Mouse (Mus musculus) ovary, adult 18-20 months (tissue): Measurements from ENCODE around the gene Tspan12.
"Not testable (repeated sequence)": the region's sequence is repeated elsewhere in the genome, so short reads cannot be mapped to it uniquely, and the experiment has no call there.

ENCODE experiments used
- DNase-seq: peaks from one replicate; pipeline ENCODE4 v3.0.0; 2022; ENCODE audit warnings: low spot score, mixed read lengths

Tspan12 gene

GRCm38 (mm10) chr6:21828437-21828836 is 23.9 kb downstream of the Tspan12 start:
- no peak for DNase-seq

- DNase-seq: no peak
Observed at GRCm38 (mm10) chr6:21828001-21828400, 24.3 kb downstream of the Tspan12 start.

- no peak for DNase-seq
Observed at GRCm38 (mm10) chr6:21823694-21824093, 28.6 kb downstream of the Tspan12 start.

DNA sequence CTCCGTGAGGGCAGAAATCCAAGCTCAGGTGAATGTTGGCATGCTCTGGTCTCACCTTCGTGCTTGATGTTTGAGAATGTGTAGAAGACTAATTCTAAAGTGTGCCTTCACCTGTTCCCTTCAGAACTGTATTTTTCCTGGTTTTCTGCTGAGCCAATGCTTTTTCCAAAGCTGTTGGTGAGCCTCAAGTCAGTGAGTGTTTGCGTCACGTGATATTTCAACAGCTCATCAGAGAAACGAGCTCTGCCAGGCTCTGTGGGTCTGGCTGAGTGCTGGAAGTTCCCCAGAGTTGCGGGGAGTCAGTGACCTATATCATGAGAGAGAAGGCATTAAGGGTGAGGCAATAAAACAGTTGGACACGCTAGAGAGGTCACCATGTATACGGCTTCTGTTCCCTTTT is 29.0 kb downstream of the Tspan12 start:
- no peak for DNase-seq

GRCm38 (mm10) chr6:21822721-21823134 is 29.6 kb downstream of the Tspan12 start:
- DNase-seq: no peak

DNA sequence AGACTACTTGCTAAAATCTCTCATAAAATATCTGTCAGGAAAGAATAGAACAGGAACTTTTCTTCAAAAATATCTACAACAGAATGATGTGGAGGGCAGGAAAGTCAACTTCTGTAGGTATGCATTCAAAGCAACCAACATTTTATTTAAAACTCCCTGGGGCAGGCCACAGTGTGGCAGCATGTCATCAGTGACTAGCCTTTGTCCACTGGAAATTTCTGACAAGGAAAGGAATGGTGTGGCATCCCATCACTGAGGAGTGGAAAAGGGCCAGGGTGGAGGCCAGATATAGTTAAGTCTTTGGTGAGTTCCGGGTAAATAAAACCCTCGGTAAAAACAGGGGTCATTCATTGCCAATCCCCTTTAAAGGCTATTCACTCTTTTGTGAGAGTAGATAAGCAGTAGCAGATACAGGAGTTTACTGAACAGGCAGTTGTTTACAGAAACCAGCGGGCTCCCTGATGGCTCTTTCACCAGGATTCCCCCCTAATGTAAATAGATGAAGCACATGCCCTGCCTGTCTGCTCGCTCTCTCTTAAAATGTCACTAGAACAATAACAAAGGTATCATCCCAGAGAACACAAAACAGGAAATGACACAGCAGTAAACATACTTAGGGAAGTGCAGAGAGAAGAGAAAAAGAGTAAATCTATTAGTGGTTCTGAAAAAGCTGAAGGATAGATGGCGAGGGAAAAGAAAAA is 34.1 kb downstream of the Tspan12 start:
- DNase-seq: no peak

DNA sequence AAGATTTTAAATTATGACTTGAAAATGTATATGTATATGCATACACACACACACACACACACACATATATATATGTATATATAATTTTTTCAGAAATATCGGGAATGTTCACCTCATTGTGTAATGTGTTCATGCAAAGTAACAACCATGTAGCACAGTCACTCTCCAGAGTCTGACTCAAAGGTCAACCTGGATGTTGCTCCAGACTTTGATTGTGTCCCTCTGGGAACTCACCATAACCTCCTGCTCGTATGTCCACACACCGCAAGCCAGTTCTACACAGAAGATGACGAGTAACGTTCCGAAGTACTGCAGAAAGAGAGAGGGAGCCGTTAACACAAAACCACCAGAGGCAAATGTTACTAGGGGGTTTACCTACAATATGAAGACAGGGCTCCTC is 46.3 kb downstream of the Tspan12 start:
- no peak for DNase-seq

- DNase-seq: no peak
Observed at GRCm38 (mm10) chr6:21805013-21805570, 47.2 kb downstream of the Tspan12 start.

GRCm38 (mm10) chr6:21803483-21804340 is 48.6 kb downstream of the Tspan12 start:
- DNase-seq: no peak

- DNase-seq: no peak
Observed at GRCm38 (mm10) chr6:21798581-21798980, 53.7 kb downstream of the Tspan12 start.

DNA sequence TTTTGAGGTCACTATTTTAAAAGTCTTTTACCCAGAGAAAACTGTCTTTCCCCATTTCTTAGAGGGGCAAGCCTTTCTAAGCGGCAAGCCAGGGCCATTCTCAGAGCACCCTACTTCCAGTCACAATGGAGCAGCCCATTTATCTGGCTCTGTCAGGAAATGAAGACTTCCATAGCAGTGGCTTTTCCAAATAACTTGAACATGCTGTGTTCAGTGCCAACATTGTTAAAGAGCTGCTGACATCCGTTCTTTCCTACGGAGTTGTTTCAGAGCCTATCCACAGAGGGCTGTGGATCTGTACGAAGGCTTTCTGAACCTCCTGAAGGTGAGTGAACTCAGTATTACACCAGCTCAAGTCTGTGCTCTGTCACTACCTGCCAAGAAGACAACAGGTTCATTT is 55.2 kb downstream of the Tspan12 start:
- DNase-seq: no peak

DNA sequence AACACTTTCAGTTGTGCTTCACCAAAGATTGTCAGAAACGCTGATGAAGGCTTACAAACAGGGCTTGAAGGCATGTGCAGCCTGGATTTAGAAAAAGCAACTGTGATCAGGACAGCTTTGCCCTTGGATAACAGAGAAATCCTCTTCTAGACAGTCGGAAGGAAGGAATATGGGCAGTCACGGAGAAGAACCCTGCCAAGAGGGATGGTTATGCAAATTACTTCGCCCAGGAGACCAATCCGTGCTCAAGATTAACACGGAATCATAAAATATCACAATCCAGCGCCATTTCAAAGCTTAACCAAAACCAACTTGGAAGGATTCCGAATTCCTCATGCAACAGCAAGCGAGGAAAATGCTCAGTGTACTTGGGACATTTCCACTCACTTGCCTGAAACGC is 55.9 kb downstream of the Tspan12 start:
- DNase-seq: no peak

- no peak for DNase-seq
Observed at GRCm38 (mm10) chr6:21795410-21795809, 56.9 kb downstream of the Tspan12 start.

DNA sequence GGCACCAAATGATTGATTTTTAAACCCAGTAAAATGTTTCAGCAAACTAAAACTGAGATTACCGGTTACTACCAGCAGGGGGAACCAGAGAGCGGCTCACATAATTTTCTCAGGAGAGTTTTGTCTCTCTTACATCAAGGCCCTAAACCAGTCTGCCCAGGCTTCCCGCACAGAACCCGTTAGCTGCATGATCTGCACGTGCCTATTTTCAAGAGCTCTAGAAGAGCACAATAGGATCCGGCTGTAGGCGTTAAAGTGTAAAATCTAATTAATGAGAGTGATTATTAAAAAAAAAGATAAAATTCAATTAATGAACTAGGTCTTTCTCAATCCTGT is 57.3 kb downstream of the Tspan12 start:
- no peak for DNase-seq

GRCm38 (mm10) chr6:21794337-21795071 is 57.8 kb downstream of the Tspan12 start:
- DNase-seq: no peak

DNA sequence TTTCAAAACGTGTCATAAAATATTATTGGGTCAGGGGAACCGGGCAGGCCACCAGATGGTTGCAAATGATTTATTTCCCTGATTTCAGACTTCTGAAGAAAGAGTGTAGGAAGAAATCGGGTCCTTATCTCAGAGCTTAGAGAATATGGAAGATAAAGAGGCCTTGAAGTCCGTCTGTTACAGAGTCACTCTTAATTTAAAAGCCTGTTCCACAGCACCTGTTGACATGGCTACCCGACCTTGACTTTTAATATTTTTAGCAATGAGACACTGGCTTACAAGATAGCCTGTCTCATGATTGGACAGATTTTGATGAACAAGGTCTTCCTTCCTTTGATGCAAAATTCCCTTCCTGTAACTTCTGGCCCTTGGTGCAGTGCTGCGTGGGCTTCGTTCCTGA is 61.0 kb downstream of the Tspan12 start:
- DNase-seq: peak; percentile 20

- DNase-seq: no peak
Observed at GRCm38 (mm10) chr6:21790550-21791086, 61.7 kb downstream of the Tspan12 start.

- DNase-seq: no peak
Observed at GRCm38 (mm10) chr6:21790036-21790435, 62.3 kb downstream of the Tspan12 start.

DNA sequence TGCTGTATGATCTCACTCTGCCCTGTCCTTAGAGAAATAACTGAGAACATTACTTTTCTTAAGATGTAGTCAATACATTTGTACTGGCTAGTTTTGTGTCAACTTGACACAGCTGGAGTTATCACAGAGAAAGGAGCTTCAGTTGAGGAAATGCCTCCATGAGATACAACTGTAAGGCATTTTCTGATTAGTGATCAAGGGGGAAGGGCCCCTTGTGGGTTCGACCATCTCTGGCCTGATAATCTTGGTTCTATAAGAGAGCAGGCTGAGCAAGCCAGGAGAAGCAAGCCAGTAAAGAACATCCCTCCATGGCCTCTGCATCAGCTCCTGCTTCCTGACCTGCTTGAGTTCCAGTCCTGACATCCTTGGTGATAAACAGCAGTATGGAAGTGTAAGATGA is 62.7 kb downstream of the Tspan12 start:
- DNase-seq: not testable (repeated sequence)

DNA sequence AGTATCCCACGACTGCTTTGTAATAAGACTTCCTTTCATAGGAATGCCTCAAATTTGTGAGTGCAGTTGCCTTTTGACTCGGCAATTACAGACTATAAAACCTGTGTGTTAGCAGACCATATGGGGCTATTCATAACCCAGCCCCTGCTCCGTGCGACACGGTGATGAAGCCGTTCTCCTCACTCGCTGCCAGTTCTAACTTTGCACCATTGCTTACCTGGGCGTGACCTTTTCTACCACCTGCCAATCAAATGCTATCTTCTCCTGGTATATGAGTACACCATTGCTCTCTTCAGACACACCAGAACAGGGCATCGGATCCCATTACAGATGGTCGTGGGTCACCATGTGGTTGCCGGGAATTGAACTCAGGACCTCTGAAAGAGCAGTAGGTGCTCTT is 64.6 kb downstream of the Tspan12 start:
- DNase-seq: no peak

DNA sequence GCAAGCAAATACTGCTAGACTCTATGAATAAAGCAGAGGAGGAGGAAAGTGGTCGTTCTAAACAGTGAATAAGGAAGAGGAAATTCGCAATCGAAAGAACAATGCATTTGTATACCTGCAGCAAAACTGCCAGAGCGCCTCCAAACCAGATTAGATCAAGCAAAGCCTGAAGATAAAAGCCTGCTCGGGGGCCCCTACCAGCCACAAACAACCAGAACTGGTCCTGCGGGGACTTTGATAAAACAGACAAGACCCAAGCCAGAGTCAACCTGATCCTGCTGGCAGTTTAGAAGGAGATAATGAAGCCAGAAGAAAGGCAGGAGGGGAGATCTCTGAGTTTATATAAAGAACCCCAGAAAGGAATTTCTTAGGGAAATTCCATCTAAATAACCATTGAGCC is 65.0 kb downstream of the Tspan12 start:
- DNase-seq: no peak

- no peak for DNase-seq
Observed at GRCm38 (mm10) chr6:21774213-21774916, 78.0 kb downstream of the Tspan12 start.
